Mouse (Mus musculus) ES-Bruce4 (cell line): ENCODE data around the gene Maml3. TPM values are rescaled to one million over a fixed set of nuclear protein-coding genes. Genes with fewer than 3 reads are reported as not detected.
A peak's percentile ranks its signal among the peaks of the same experiment; 100 is the strongest.

ENCODE experiments used
- H3K27ac ChIP-seq: 2 replicates; pipeline ENCODE4 v1.5.1; 2012; ENCODE audit warnings: low read length, inconsistent platforms; ENCODE audit not compliant: insufficient read depth
- H3K27me3 ChIP-seq: 2 replicates; pipeline ENCODE4 v1.6.1; 2012; ENCODE audit warnings: mild to moderate bottlenecking, low read length, inconsistent platforms; ENCODE audit not compliant: control insufficient read depth, poor library complexity, insufficient read depth, severe bottlenecking
- H3K36me3 ChIP-seq: 2 replicates; pipeline ENCODE4 v1.6.1; 2012; ENCODE audit warnings: inconsistent platforms, mild to moderate bottlenecking, low read length, moderate library complexity; ENCODE audit not compliant: control insufficient read depth, poor library complexity, insufficient read depth, severe bottlenecking
- H3K4me1 ChIP-seq: one replicate; pipeline ENCODE4 v1.8.1; 2011; ENCODE audit warnings: low read length; ENCODE audit not compliant: control insufficient read depth, insufficient read depth
- H3K4me3 ChIP-seq: 2 replicates; pipeline ENCODE4 v1.5.1; 2011; ENCODE audit warnings: low read depth, mild to moderate bottlenecking, low read length
- H3K9ac ChIP-seq: 2 replicates; pipeline ENCODE4 v1.6.1; 2012; ENCODE audit warnings: low read depth, mild to moderate bottlenecking, inconsistent platforms; ENCODE audit not compliant: poor library complexity, severe bottlenecking
- H3K9me3 ChIP-seq: replicated peaks from 2 replicates; pipeline ENCODE4 v1.6.1; 2012; ENCODE audit warnings: mild to moderate bottlenecking, low read length, inconsistent platforms; ENCODE audit not compliant: control insufficient read depth, poor library complexity, insufficient read depth, severe bottlenecking
- CTCF ChIP-seq: IDR thresholded peaks from one replicate; pipeline ENCODE4 v1.8.1; 2011; ENCODE audit warnings: low read depth, low read length
- EP300 ChIP-seq: IDR thresholded peaks from 2 replicates; pipeline ENCODE4 v1.6.1; 2011; ENCODE audit warnings: low read depth, low read length; ENCODE audit not compliant: insufficient read depth
- POLR2A ChIP-seq: IDR thresholded peaks from one replicate; pipeline ENCODE4 v1.8.1; 2011; ENCODE audit warnings: low read length; ENCODE audit not compliant: insufficient read depth
- polyA plus RNA-seq: library from polyadenylated mRNA; stranded (reverse); fragments of >200 nt; gene quantifications from 2 replicates; pipeline ENCODE4 v1.2.4, GENCODE M21; 2011; ENCODE audit warnings: low read depth; ENCODE audit not compliant: missing spikeins, insufficient read depth, insufficient read length

Maml3 gene
- polyA plus RNA-seq, 1 experiment, result 5.7 TPM

GRCm38 (mm10) chr3:52061472-52062388 lies 43.1 kb downstream of the Maml3 start:
- no peak for TF ChIP-seq POLR2A
- TF ChIP-seq CTCF, result no peak
- no peak for TF ChIP-seq EP300
- Histone ChIP-seq H3K4me3 (no peak overlapping the region), H3K4me1 (no peaks in the 10 kb centered on the region), H3K27ac (no peak overlapping the region), H3K9ac (no peak overlapping the region), H3K36me3 (no peaks in the 10 kb centered on the region), H3K9me3 (no peaks in the 10 kb centered on the region), H3K27me3 (no peaks in the 10 kb centered on the region)

DNA sequence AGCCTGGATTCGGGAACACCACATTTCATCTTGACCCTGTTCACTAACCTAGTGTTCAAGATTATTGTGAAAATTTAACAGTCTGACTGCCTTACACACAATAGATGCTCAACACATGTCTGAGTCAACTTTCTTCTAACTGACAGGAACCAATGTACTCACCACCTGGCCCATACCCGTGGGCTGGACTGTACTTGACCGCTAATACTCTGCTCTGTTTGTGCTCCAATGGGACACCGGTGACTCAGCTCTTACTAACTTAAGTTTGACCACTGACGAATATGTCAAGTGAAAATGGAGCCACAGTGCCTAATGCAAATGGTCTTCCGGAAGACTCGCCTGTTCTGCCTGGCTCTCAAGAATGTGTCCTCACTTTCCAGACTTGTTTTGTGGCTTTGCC lies 44.0 kb downstream of the Maml3 start:
- Histone ChIP-seq H3K9ac (no peak overlapping the region), H3K9me3 (no peaks in the 10 kb centered on the region), H3K4me3 (no peak overlapping the region), H3K27me3 (no peaks in the 10 kb centered on the region), H3K4me1 (no peaks in the 10 kb centered on the region), H3K27ac (no peak overlapping the region), H3K36me3 (no peaks in the 10 kb centered on the region)
- TF ChIP-seq POLR2A (no peak), CTCF (no peak), EP300 (no peak)

GRCm38 (mm10) chr3:52051801-52052200 lies 53.1 kb downstream of the Maml3 start:
- Histone ChIP-seq H3K9ac (no peak overlapping the region), H3K36me3 (no peaks in the 10 kb centered on the region), H3K27me3 (no peaks in the 10 kb centered on the region), H3K9me3 (no peaks in the 10 kb centered on the region), H3K27ac (no peak overlapping the region), H3K4me3 (no peak overlapping the region), H3K4me1 (no peaks in the 10 kb centered on the region)
- no peak for TF ChIP-seq CTCF
- TF ChIP-seq EP300, result no peak
- TF ChIP-seq POLR2A, result no peak

- Histone ChIP-seq H3K9ac (no peak overlapping the region), H3K4me3 (no peak overlapping the region), H3K9me3 (no peaks in the 10 kb centered on the region), H3K4me1 (peaks cover 2% of the 10 kb centered on the region), H3K27ac (no peak overlapping the region), H3K27me3 (no peaks in the 10 kb centered on the region), H3K36me3 (no peaks in the 10 kb centered on the region)
- TF ChIP-seq CTCF (no peak), POLR2A (no peak), EP300 (no peak)
Measured at GRCm38 (mm10) chr3:52048082-52048481, 56.8 kb downstream of the Maml3 start.

- Histone ChIP-seq H3K4me1 (peaks cover 2% of the 10 kb centered on the region), H3K9ac (no peak overlapping the region), H3K4me3 (no peak overlapping the region)
Measured at GRCm38 (mm10) chr3:52047537-52047936, 57.3 kb downstream of the Maml3 start.

GRCm38 (mm10) chr3:52046895-52047372 lies 57.9 kb downstream of the Maml3 start:
- H3K4me1 ChIP-seq, result peaks cover 2% of the 10 kb centered on the region

More at GRCm38 (mm10) chr3:52047537-52047936, 57.3 kb downstream of the Maml3 start:
- H3K36me3 ChIP-seq, result no peaks in the 10 kb centered on the region
- TF ChIP-seq EP300, result no peak
- no peak for TF ChIP-seq POLR2A
- no peak for TF ChIP-seq CTCF
- H3K9me3 ChIP-seq, result no peaks in the 10 kb centered on the region
- H3K27ac ChIP-seq, result no peak overlapping the region
- no peaks in the 10 kb centered on the region for H3K27me3 ChIP-seq

More at GRCm38 (mm10) chr3:52046895-52047372, 57.9 kb downstream of the Maml3 start:
- no peak overlapping the region for H3K27ac ChIP-seq
- H3K4me3 ChIP-seq, result peak overlapping the region; percentile 12; the same call in 1 of the 2 replicates
- H3K9ac ChIP-seq, result no peak overlapping the region
- no peaks in the 10 kb centered on the region for H3K9me3 ChIP-seq
- H3K36me3 ChIP-seq, result no peaks in the 10 kb centered on the region
- TF ChIP-seq POLR2A (no peak), EP300 (no peak), CTCF (no peak)
- no peaks in the 10 kb centered on the region for H3K27me3 ChIP-seq
